Mouse (Mus musculus): ENCODE measurements around the gene Zfp11. TPM values are rescaled to one million over a fixed set of nuclear protein-coding genes. Genes with fewer than 3 reads are reported as not detected.

The Zfp11 gene
- total RNA-seq, 4 experiments from 2014 or later: 2.9 to 3.9 (median 3.1) TPM

DNA sequence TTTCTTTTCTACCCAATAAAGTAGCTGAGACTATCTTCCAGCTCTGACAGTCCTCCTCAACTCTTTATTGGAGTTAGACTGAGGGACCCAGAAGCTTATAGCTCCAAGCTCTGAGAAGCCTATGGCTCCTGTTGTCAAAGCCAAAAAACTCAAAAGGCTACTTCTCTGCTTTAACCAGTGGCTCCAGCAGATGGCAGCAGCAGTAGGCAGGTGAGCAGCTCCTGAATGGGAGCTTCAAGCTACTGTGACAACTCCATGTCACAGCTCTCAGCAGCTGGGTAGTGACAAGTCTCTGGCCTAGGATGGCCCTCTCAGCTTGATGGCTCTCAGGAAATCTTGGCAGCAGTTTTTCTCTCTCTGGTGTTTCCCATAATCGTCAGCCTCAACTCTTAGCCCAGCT lies 58.8 kb downstream of the Zfp11 start:
- peak; percentile 39 for DNase-seq (ENCODE audit: low spot score)

DNA sequence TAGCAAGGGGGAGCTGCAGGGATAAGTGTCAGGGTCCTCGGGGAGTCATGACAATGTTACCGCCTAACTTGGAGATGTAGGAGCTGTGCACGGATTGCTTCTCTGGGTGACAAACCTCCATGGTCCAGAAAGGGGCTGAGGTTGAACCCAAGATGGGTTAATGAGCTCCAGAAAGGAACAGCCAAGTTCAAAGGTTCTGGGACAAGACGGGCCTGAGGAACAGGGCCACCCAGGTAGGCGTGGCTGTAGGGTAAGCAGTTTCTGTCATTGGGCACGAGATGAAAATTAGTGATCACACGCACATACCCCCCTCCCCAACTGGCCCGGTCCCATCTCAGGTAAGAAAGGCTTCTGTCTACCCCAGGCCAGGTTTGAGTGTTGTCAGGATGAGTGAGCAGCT lies 62.4 kb downstream of the Zfp11 start:
- no peak for DNase-seq (ENCODE audit: low spot score)

Other genes starting within 250 kb of the Zfp11 start
- 10 to 100 TPM; 21.3 to 34.4 (median 25.8) TPM for gene Sfswap, start 168.9 kb downstream of the Zfp11 start, total RNA-seq (2022)
- gene Mmp17, start 85.9 kb downstream of the Zfp11 start, total RNA-seq (2022): under 1 TPM; 0.53 to 0.91 (median 0.77) TPM
- gene Sept14, start 38.4 kb upstream of the Zfp11 start, total RNA-seq (2022): not detected
- gene Mrps17, start 45.4 kb upstream of the Zfp11 start, total RNA-seq (2022): 10 to 100 TPM; 86.3 to 98.9 (median 90.7) TPM
- gene Nipsnap2, start 55.0 kb upstream of the Zfp11 start, total RNA-seq (2022): 1,000 to 10,000 TPM in 2 of 4 experiments, 100 to 1,000 TPM in 2; 969 to 1,032 (median 999) TPM
- 1 to 10 TPM; 8.0 to 10.0 (median 8.6) TPM for gene Psph, start 117.3 kb upstream of the Zfp11 start, total RNA-seq (2022)
- gene Sumf2, start 176.9 kb upstream of the Zfp11 start, total RNA-seq (2022): 10 to 100 TPM in 2 of 4 experiments, 1 to 10 TPM in 2; 5.9 to 11.7 (median 10.7) TPM
- gene Chchd2, start 217.4 kb upstream of the Zfp11 start, total RNA-seq (2022): 1,000 to 10,000 TPM; 1,037 to 1,147 (median 1,095) TPM
- under 1 TPM; 0.19 to 0.47 (median 0.39) TPM for gene Zbed5, start 225.6 kb upstream of the Zfp11 start, total RNA-seq (2022)
- 10 to 100 TPM; 14.9 to 25.5 (median 21.2) TPM for gene Phkg1, start 228.4 kb upstream of the Zfp11 start, total RNA-seq (2022)
- gene Nupr1l, start 238.4 kb upstream of the Zfp11 start, total RNA-seq (2022): 1 to 10 TPM in 2 of 4 experiments, under 1 TPM in 2; 0.47 to 1.7 (median 1.0) TPM